Mouse (Mus musculus): ENCODE measurements at regions not wholly inside any gene's neighbourhood (a gene's known extent, or its start where the extent isn't known, plus 50 kb on each side); places are given as distances from the start of the nearest gene placed in this dataset.
A peak's percentile ranks its signal among the peaks of the same experiment; 100 is the strongest.

DNA sequence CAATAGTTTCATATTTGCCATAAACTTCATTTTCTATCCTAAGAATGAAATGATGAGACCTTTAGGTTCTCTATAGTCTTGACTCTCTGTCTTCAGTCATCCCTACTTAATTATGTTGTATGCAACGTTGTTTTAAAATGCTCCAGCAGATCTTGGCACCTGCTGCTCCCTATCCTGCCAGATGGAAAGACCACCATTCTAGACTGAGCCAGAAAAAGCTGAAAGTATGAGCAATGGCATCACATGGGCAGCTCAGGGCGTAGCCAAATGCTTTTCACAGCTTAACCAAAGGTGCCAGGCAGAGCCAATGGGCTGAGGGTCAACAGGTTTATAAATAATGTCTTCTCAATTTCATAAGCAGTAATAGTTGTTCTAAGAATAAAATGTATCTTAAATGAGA is 190.2 kb upstream of the Cdh20 start:
- H3K4me3 ChIP-seq (replicated peaks), result no peak overlapping the region
- H3K4me2 ChIP-seq (replicated peaks), result no peak overlapping the region
- 69% methylated on average over 2 of the region's 2 CpGs for WGBS
- H3K27me3 ChIP-seq, result no peaks in the 10 kb centered on the region
- H3K9me3 ChIP-seq, result no peaks in the 10 kb centered on the region
- H3K27ac ChIP-seq, result no peak overlapping the region
- no peak for ATAC-seq
- no peak overlapping the region for H3K9ac ChIP-seq (replicated peaks)
- no peaks in the 10 kb centered on the region for H3K4me1 ChIP-seq (replicated peaks)
- H3K36me3 ChIP-seq, result no peaks in the 10 kb centered on the region

DNA sequence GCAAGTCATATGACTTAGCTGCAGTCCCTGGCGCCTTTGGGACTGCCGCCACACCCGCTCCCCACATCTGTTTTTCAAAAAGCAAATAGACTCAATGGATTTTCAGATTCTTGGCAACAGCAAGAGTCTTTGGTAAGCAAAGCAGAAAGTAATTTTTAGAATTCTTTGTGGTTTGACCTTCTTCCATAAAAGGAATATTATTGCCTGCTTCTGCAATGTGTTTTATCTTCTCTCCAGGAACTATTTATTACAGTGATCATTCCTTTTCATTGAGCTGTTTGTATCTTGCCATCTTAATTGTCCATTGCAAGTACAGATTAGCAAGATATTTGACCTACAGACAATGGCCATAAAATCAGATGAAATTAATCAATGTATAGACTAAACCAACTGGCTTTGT is 184.2 kb upstream of the Cdh20 start:
- H3K4me2 ChIP-seq (replicated peaks), result no peak overlapping the region
- H3K9ac ChIP-seq (replicated peaks), result no peak overlapping the region
- H3K9me3 ChIP-seq, result no peaks in the 10 kb centered on the region
- H3K4me3 ChIP-seq (replicated peaks), result no peak overlapping the region
- no peak for ATAC-seq
- no peaks in the 10 kb centered on the region for H3K27me3 ChIP-seq
- no peak overlapping the region for H3K27ac ChIP-seq
- H3K4me1 ChIP-seq (replicated peaks), result no peaks in the 10 kb centered on the region
- no peaks in the 10 kb centered on the region for H3K36me3 ChIP-seq
- WGBS, result 92% methylated on average over 3 of the region's 3 CpGs

DNA sequence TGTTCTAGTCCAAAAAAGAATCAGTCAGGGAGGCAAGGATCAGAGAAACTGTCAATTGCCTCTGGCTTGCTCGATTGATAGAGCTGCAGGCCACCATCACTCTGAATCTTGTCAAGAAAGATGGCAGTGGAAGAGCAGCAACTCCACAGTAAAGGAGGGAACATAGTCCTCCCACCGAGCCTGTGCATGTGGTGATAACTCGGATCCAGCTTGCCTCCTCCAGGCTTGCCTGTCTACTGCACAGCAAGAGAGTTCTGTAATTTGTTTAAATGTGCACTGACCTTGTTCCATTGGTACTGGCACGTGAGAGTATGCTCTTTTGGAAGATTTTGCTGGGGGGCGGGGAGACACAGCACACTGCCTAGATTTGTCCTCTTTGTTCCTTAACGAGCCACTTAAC is 181.3 kb upstream of the Cdh20 start:
- Histone ChIP-seq H3K4me2 (replicated peaks) (no peak overlapping the region), H3K9ac (replicated peaks) (no peak overlapping the region), H3K27ac (no peak overlapping the region), H3K4me1 (replicated peaks) (no peaks in the 10 kb centered on the region), H3K4me3 (replicated peaks) (no peak overlapping the region), H3K9me3 (no peaks in the 10 kb centered on the region), H3K36me3 (no peaks in the 10 kb centered on the region), H3K27me3 (no peaks in the 10 kb centered on the region)
- no peak for ATAC-seq
- 63% methylated on average over 6 of the region's 6 CpGs for WGBS

DNA sequence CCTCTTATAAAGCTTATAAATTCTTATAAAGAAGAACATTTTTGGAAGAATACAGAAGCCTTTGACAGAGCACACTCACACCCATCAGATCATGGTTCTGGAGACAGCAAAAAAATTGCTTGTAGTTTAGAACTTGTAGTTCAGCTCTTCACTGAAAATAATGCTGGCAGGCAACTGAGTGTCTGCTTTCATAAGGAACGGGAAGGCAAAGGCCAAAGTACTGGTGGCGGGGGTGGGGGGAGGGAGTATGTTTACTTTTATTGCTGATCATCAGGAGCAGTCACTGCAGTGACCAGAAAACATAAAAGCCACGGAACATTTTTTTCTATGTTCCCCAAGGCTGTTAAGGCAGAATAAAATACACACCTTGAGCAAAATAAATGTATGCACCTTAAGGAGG is 163.0 kb upstream of the Cdh20 start:
- no peak for ATAC-seq
- Histone ChIP-seq H3K27me3 (no peaks in the 10 kb centered on the region), H3K9me3 (no peaks in the 10 kb centered on the region), H3K4me3 (replicated peaks) (no peak overlapping the region), H3K9ac (replicated peaks) (no peak overlapping the region), H3K4me2 (replicated peaks) (no peak overlapping the region), H3K27ac (no peak overlapping the region), H3K36me3 (no peaks in the 10 kb centered on the region), H3K4me1 (replicated peaks) (no peaks in the 10 kb centered on the region)
- 87% methylated on average over 3 of the region's 3 CpGs for WGBS

DNA sequence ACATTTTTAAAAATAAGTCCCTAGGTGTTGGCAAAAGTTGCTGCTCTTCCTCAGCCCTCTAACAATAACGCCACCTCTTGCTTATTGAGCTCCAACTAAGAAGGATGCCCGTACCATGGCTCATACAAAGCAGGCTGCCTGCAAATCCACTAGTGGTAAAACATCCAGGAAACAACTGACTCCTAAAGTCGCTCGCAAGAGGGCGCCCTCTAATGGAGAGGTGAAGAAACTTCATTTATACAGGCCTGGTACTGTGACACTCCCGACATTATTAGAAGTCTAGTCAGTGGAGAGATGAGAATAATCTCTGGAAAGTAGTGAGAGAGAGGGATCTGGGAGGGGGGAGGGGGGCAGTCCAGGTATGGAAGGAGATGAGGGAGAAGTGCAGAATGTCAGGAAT is 158.9 kb upstream of the Cdh20 start:
- no peak for ATAC-seq
- 46% methylated on average over 6 of the region's 6 CpGs for WGBS
- H3K9me3 ChIP-seq, result no peaks in the 10 kb centered on the region
- H3K4me1 ChIP-seq (replicated peaks), result no peaks in the 10 kb centered on the region
- no peak overlapping the region for H3K4me2 ChIP-seq (replicated peaks)
- H3K27me3 ChIP-seq, result no peaks in the 10 kb centered on the region
- H3K9ac ChIP-seq (replicated peaks), result no peak overlapping the region
- H3K4me3 ChIP-seq (replicated peaks), result no peak overlapping the region
- no peaks in the 10 kb centered on the region for H3K36me3 ChIP-seq
- no peak overlapping the region for H3K27ac ChIP-seq

DNA sequence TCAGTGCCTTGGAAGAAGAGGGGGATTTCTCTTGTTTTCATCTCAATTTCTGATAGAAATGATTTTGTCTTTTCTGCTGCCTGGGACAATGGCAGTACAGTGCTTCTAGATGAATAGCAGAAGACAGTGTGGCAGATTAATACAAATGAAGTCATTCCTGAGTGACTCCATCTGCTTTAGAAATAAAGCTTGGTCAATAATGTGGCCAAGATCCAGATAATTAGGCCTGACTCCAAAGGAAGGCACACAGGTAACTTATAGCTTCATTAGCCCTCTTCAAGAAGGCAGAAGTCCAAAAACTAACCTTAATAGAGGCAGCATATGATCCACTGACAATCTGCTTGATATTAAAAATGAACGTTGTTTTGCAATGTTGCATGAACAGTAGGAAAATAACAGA is 151.0 kb upstream of the Cdh20 start:
- WGBS, result 98% methylated on average over 1 of the region's 1 CpGs
- no peak overlapping the region for H3K9ac ChIP-seq (replicated peaks)
- no peak for ATAC-seq

DNA sequence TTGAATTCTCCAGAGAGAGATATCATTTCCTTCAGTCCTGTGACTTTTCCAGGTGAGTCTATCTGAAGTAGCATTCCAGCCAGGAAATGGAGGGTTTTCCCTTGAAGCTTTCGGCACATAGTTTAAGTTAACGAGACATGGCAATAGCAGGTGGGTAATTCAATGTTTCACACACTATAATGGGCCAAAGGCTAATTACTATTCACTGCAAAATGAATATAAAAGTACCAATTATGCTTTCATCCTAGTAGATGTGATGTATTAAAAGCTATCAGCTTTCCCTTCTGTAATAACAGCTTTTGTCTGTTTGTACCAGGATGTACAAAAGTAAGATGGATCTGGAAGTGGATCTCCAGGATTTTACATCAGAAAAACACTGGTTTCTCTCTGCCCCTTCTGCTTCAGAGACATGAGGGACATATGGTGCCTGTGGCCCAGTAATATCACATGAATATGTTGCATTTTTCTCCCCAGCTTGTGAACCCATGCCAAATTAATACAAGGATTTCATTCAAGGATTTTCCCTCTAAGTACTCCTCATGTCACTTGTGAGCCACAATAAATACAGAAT is 148.4 kb upstream of the Cdh20 start:
- ATAC-seq, result no peak
- Histone ChIP-seq H3K27me3 (no peaks in the 10 kb centered on the region), H3K27ac (no peak overlapping the region), H3K9ac (replicated peaks) (no peak overlapping the region), H3K9me3 (no peaks in the 10 kb centered on the region), H3K4me2 (replicated peaks) (no peak overlapping the region), H3K4me1 (replicated peaks) (no peaks in the 10 kb centered on the region), H3K36me3 (no peaks in the 10 kb centered on the region), H3K4me3 (replicated peaks) (no peak overlapping the region)
- 70% methylated on average over 2 of the region's 2 CpGs for WGBS

More for the DNA sequence above, 151.0 kb upstream of the Cdh20 start:
- no peaks in the 10 kb centered on the region for H3K9me3 ChIP-seq
- no peaks in the 10 kb centered on the region for H3K36me3 ChIP-seq
- no peak overlapping the region for H3K4me2 ChIP-seq (replicated peaks)
- H3K4me1 ChIP-seq (replicated peaks), result no peaks in the 10 kb centered on the region
- H3K27ac ChIP-seq, result no peak overlapping the region
- no peaks in the 10 kb centered on the region for H3K27me3 ChIP-seq
- H3K4me3 ChIP-seq (replicated peaks), result no peak overlapping the region

DNA sequence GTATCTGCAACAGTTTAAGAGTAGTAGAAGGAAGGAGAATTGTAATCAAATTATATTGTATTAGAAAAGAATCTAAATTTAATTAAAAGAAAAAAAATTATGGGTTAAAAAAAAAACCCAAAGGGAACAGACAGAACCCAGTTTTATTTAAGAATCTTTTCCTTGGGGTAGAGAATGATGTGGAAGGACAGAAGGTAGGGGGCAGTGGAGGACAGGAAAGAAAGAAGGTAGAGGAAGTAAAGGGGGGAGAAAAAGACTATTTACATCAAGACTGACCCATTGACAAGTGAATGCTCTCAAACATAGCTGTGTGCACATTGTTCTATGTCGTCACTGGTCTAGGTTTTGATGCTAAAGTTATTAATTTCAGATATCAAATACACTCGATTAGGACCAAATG is 142.8 kb upstream of the Cdh20 start:
- no peak overlapping the region for H3K4me2 ChIP-seq (replicated peaks)
- WGBS, result 63% methylated on average over 2 of the region's 2 CpGs
- no peak overlapping the region for H3K27ac ChIP-seq
- no peak overlapping the region for H3K9ac ChIP-seq (replicated peaks)
- no peak overlapping the region for H3K4me3 ChIP-seq (replicated peaks)
- no peaks in the 10 kb centered on the region for H3K36me3 ChIP-seq
- H3K27me3 ChIP-seq, result no peaks in the 10 kb centered on the region
- no peaks in the 10 kb centered on the region for H3K4me1 ChIP-seq (replicated peaks)
- no peaks in the 10 kb centered on the region for H3K9me3 ChIP-seq
- ATAC-seq, result no peak

DNA sequence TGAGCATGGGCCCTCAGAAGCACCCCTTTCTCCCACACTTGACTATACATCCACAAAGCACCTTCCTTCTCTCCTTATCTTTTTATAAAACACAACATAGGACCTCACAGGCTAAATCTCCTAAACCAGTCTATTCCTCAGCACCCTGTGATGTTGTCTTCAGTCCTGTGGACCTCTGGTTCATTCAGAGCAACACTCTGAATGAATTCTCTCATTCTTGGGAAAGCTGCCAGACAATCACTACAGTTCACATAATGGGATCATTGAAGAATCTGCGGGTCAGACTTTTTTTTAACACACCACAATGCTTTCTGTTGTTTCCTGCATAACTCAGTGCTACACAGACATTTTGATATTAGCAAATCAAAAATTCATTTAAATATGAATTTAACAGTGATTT is 115.9 kb upstream of the Cdh20 start:
- Histone ChIP-seq H3K27ac (no peak overlapping the region), H3K4me1 (replicated peaks) (no peaks in the 10 kb centered on the region), H3K36me3 (no peaks in the 10 kb centered on the region), H3K27me3 (no peaks in the 10 kb centered on the region), H3K4me3 (replicated peaks) (no peak overlapping the region), H3K4me2 (replicated peaks) (no peak overlapping the region), H3K9ac (replicated peaks) (no peak overlapping the region), H3K9me3 (no peaks in the 10 kb centered on the region)
- peak; percentile 43; the same call in 1 of the 2 replicates for ATAC-seq
- WGBS, result 25% methylated on average over 1 of the region's 1 CpGs
